Mouse (Mus musculus) cerebellum, postnatal 14 days (tissue): ENCODE measurements around the gene Phox2b.

Experiments used
- DNase-seq, 2 experiments: peaks; one replicate each; pipeline ENCODE4 v3.0.0; 2021; ENCODE audit warnings: mixed read lengths in 2 of 2

Gene Phox2b

DNA sequence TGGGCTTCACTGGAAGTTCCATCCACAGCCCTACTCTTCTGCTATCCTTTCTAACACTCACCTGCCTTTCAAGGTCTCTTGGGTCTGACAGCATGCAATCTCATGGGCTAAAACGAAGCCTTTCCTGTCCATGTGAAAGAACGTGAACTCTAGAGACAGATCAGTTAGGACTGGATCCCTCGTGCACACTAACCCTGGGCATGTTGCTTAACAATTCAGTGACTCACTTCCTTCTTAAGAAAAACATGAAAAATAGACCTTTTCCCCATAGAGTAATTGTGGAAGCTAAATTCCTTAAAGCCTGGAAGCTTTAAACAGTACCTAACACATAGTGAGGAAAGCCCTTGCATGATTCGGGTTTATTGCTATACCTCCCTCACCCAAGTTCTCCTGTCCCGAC lies 8.2 kb downstream of the Phox2b start:
- no peak for DNase-seq

DNA sequence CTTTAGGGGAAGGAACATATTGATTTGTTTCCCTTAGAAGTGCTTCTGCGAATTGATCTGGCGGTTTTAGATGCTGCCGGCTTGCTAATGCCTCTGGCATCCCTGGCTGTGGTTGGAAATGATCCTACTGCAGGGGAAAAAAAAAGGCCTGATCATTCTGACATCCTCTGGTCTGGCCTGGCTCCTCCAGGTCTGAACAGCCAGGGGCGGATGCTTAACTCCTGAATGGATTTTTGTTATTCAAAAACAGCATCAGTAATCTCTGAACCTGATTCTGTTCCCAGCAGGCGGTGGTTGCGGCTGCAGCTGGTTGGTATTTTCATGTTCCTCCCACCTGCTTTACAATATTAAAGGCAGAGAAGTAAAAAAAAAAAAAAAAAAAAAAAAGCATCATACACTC lies 16.0 kb downstream of the Phox2b start:
- DNase-seq: no peak

DNA sequence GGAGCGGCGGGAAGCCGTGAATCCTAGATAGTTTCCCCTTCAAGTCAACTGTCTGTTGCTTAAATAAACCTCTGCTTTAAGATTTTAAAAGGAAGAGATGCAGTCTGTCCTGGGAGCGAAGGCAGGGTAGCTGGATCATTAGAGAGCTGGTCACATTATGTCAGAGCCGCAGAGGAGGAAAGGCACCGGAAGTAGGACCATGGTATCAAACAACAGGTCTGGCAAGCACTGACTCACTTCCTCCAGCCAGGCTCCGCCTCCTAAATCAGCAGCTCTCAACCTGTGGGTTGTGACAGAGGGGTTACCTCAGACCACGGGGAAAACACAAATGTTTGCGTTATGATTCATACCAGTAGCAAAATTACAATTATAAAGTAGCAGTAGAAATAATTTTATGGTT lies 35.5 kb downstream of the Phox2b start:
- no peak for DNase-seq

DNA sequence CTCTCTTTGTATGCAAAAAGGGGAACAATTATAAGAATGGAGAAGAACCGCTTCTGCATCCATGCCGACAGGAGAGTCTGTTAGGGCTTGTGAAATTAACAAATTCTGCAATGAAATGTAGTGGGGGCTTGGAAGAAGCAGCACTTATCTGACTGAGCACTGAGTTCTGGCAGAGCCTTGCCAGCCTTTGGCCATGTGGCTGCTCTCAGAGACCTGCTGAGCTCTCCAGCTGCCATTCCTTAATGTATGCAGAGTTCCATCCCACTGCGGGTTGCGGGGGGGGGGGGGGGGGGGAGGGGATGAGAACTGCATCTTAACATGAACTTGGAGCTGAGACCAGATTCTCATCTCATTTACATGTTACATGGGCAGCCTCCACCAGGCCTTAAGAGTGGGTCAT lies 38.6 kb downstream of the Phox2b start:
- DNase-seq: peak in 1 of 2 experiments; percentile 14

DNA sequence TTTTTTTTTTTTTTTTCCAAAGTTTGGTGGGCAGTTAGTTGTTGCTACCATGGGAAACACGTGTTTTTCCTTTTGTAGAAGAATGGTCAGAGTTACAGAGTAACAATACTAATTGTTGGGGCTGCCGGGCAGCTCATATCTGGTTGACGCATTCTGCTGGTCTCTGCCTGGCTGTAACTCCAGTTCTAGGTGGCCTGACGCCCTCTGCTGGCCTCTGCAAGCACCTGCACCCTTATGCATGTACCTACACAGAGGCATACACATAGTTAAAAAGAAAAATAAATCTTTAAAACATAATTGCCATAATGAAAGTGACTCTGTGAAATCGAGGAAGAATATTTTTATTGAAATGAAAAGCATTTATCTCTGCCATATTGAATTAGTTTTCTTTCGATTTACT lies 41.3 kb downstream of the Phox2b start:
- DNase-seq: no peak

DNA sequence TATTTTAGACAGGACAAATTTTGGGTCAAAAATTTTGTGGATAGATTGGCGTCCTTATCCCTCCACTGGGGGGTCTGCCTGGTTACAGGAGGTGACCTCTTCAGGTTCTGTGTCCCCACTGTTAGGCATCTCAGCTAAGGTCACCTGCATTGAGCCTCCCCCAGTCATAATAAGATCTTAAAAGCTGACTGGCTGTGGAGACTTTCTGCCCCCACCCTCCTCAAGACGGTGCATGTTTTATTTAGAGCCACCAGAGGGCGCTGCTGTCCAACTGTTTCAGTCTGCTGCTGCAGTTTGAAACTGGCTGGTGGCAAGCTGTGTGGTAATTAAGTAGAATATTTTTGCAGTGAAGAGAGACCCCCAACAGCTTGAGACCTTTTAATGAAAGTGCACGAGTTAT lies 51.1 kb downstream of the Phox2b start:
- DNase-seq: peak; percentile 69 to 71
